Mouse (Mus musculus): ENCODE results near the gene Gapvd1. TPM values are rescaled to one million over a fixed set of nuclear protein-coding genes. Genes with fewer than 3 reads are reported as not detected.

The Gapvd1 gene
- total and polyA plus RNA-seq, 3 experiments: 62.4 to 174 (median 96.7) TPM

- TF ChIP-seq GATA1 (IDR thresholded peaks at IDR 0.05; ENCODE audit: low read depth, low read length): no peak
- TF ChIP-seq ELF1 (IDR thresholded peaks at IDR 0.05; ENCODE audit: low read depth, low read length): no peak
- TF ChIP-seq BHLHE40 (IDR thresholded peaks at IDR 0.05; ENCODE audit: borderline replicate concordance, low read depth, low read length): no peak
- TF ChIP-seq RCOR1 (IDR thresholded peaks at IDR 0.05; ENCODE audit: low read depth, low read length): no peak
These were observed 70.8 kb downstream of the Gapvd1 start (continued) for GRCm38 (mm10) chr2:34684076-34684870.

DNA sequence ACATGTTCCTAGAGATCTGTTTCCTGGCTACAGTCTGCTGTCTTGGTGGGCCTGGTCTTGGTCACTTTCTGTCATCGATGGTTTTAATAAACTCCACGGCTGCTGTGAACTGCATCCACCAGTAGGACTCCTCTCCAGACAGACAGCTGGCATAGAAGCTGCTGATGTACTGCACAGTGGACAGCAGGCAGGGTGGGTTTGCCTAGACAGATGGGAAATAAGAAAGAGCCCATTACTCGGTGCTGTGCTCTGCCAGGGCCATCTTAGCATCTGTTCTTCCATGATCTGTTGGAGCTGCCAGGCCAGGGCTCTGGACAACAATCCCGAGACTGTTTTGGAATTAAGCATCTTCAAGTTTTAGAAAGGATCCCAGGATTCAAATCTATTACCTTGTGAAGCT lies 77.1 kb downstream of the Gapvd1 start:
- Histone ChIP-seq H3K4me1 (ENCODE audit: control insufficient read depth in 1 of 2, insufficient read depth in 2 of 2, low read length in 2 of 2) (no peaks in the 10 kb centered on the region), H3K27me3 (ENCODE audit: control insufficient read depth in 1 of 2, insufficient read depth in 2 of 2, low read length in 2 of 2) (no peaks in the 10 kb centered on the region), H3K9ac (ENCODE audit: control insufficient read depth, low read depth, low read length, poor library complexity, severe bottlenecking) (no peak overlapping the region), H3K27ac (ENCODE audit: control insufficient read depth, low read depth, low read length) (no peak overlapping the region), H3K9me3 (replicated peaks; ENCODE audit: insufficient read depth, low read length) (no peaks in the 10 kb centered on the region), H3K36me3 (ENCODE audit: control insufficient read depth in 1 of 2, insufficient read depth in 2 of 2, low read length in 2 of 2) (peaks cover 0 to 16% of the 10 kb centered on the region in 2 experiments; a peak in 2 of 4 replicates), H3K79me2 (ENCODE audit: control insufficient read depth, insufficient read depth, low read length, poor library complexity) (no peaks in the 10 kb centered on the region), H3K4me3 (ENCODE audit: control insufficient read depth in 1 of 2, insufficient read depth in 1 of 2, low read depth in 2 of 2, low read length in 2 of 2) (no peak overlapping the region)
- DNase-seq (ENCODE audit: low read depth, low spot score): no peak
- TF ChIP-seq SMC3 (IDR thresholded peaks at IDR 0.05; ENCODE audit: low read depth, low read length) (no peak), MAZ (IDR thresholded peaks at IDR 0.05; ENCODE audit: low read depth, low read length) (no peak), E2F4 (IDR thresholded peaks at IDR 0.05; ENCODE audit: borderline replicate concordance, low read depth, low read length) (no peak), CHD2 (IDR thresholded peaks at IDR 0.05; ENCODE audit: low read length) (no peak), POLR2AphosphoS5 (IDR thresholded peaks at IDR 0.05; ENCODE audit: borderline replicate concordance, low read depth, low read length) (no peak), ETS1 (IDR thresholded peaks at IDR 0.05; ENCODE audit: low read depth, low read length) (no peak), TBP (IDR thresholded peaks at IDR 0.05; ENCODE audit: low read depth, low read length) (no peak), HCFC1 (IDR thresholded peaks at IDR 0.05; ENCODE audit: low read depth, low read length) (no peak), MXI1 (IDR thresholded peaks at IDR 0.05; ENCODE audit: low read depth, low read length) (no peak), GATA1 (IDR thresholded peaks at IDR 0.05; ENCODE audit: low read depth, low read length) (no peak), NELFE (IDR thresholded peaks at IDR 0.05; ENCODE audit: low read depth, low read length) (no peak), MAFK (IDR thresholded peaks at IDR 0.05; ENCODE audit: borderline replicate concordance, low read depth, low read length) (no peak), JUND (IDR thresholded peaks at IDR 0.05; ENCODE audit: low read depth, low read length) (no peak), EP300 (IDR thresholded peaks at IDR 0.05; ENCODE audit: low read depth in 1 of 2, low read length in 2 of 2) (no peak), TCF12 (IDR thresholded peaks at IDR 0.05; ENCODE audit: low read depth, low read length) (no peak), UBTF (IDR thresholded peaks at IDR 0.05; ENCODE audit: borderline replicate concordance, insufficient read depth, low read depth, low read length) (no peak), MYB (IDR thresholded peaks at IDR 0.05; ENCODE audit: low read depth, low read length) (no peak), POLR2A (IDR thresholded peaks at IDR 0.05; ENCODE audit: control insufficient read depth in 1 of 2, insufficient read depth in 1 of 2, low read depth in 1 of 2, low read length in 2 of 2, poor library complexity in 1 of 2) (no peak), USF2 (IDR thresholded peaks at IDR 0.05; ENCODE audit: borderline replicate concordance in 1 of 2, insufficient read depth in 1 of 2, low read depth in 1 of 2, low read length in 2 of 2) (no peak), ZC3H11A (IDR thresholded peaks at IDR 0.05; ENCODE audit: low read depth, low read length) (no peak)

All from MEL (cell line).